ENCODE assay signal across 30 mouse cellular contexts in the genomic region with DNA sequence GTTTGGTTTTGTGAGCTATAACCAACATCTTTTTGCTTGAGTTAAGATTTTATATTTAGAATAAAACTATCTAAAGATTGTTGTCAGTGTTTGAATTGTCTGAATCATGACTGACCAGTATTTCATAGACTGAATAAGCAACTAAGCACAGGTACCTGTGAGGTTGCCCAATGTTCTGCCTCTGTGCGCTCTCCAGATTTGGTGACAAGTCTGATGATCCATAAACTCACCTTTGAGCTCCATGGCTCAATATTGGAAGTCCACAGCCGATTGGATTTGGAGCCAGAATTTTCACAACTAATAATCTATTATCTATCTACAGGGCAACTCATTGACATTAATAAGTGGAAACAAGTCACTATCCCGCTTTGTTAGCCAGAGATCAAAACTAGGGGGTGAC.
"Had no signal": no experiment of that assay in that cellular context is flagged by ENCODE, and none has a peak within 500 bp of the region (broad histone marks: within the 10 kb centered on the region; RNA-seq: fewer than 3 reads in every experiment).

No protein-coding gene starts in this region.

- ATAC-seq: liver, embryonic 12.5 days; lung, postnatal 0 days; midbrain, embryonic 13.5 days; midbrain, embryonic 15.5 days; midbrain, embryonic 16.5 days had no signal

- H3K4me1 ChIP-seq: limb, embryonic 12.5 days; limb, embryonic 13.5 days; limb, embryonic 15.5 days; liver, embryonic 12.5 days; liver, embryonic 13.5 days; liver, embryonic 15.5 days; lung, embryonic 15.5 days; megakaryocyte, embryonic 14.5 days; midbrain, embryonic 10.5 days; midbrain, embryonic 12.5 days; midbrain, embryonic 13.5 days; midbrain, embryonic 15.5 days; neural tube, embryonic 12.5 days had no signal

- H3K36me3 ChIP-seq: limb, embryonic 10.5 days; limb, embryonic 12.5 days; limb, embryonic 13.5 days; limb, embryonic 15.5 days; liver, embryonic 12.5 days; liver, embryonic 13.5 days; liver, embryonic 15.5 days; lung, embryonic 15.5 days; midbrain, embryonic 10.5 days; midbrain, embryonic 12.5 days; midbrain, embryonic 13.5 days; midbrain, embryonic 15.5 days; neural tube, embryonic 12.5 days had no signal

- H3K9me3 ChIP-seq: limb, embryonic 10.5 days; limb, embryonic 12.5 days; limb, embryonic 13.5 days; limb, embryonic 15.5 days; liver, embryonic 12.5 days; liver, embryonic 13.5 days; liver, embryonic 15.5 days; lung, embryonic 15.5 days; midbrain, embryonic 10.5 days; midbrain, embryonic 12.5 days; midbrain, embryonic 13.5 days; midbrain, embryonic 15.5 days; neural tube, embryonic 12.5 days had no signal

- H3K4me3 ChIP-seq: left cerebral cortex, adult 2 months; limb, embryonic 10.5 days; limb, embryonic 12.5 days; limb, embryonic 13.5 days; limb, embryonic 15.5 days; liver, embryonic 12.5 days; liver, embryonic 13.5 days; liver, embryonic 15.5 days; lung, embryonic 15.5 days; megakaryocyte, embryonic 14.5 days; midbrain, embryonic 10.5 days; midbrain, embryonic 12.5 days; midbrain, embryonic 13.5 days; midbrain, embryonic 15.5 days; myocyte; neural tube, embryonic 12.5 days had no signal

- H3K4me2 ChIP-seq: limb, embryonic 12.5 days; limb, embryonic 13.5 days; limb, embryonic 15.5 days; liver, embryonic 12.5 days; liver, embryonic 13.5 days; liver, embryonic 15.5 days; lung, embryonic 14.5 days; lung, embryonic 15.5 days; midbrain, embryonic 11.5 days; midbrain, embryonic 12.5 days; midbrain, embryonic 13.5 days; midbrain, embryonic 15.5 days; neural tube, embryonic 12.5 days had no signal

- H3K27me3 ChIP-seq: limb, embryonic 12.5 days; limb, embryonic 13.5 days; limb, embryonic 15.5 days; liver, embryonic 12.5 days; liver, embryonic 13.5 days; liver, embryonic 15.5 days; lung, embryonic 15.5 days; megakaryocyte, embryonic 14.5 days; midbrain, embryonic 12.5 days; midbrain, embryonic 13.5 days; midbrain, embryonic 15.5 days; neural tube, embryonic 12.5 days had no signal

- DNase-seq: left cerebral cortex, postnatal 4 days; liver, embryonic 13.5 days; lung, adult 18-20 months; lung, adult 2 months; lung, embryonic 14.5 days; lung, postnatal 10 days; lung, postnatal 14 days; lung, postnatal 36 days; lung, postnatal 4 days; midbrain, embryonic 14.5 days had no signal

- H3K9ac ChIP-seq: limb, embryonic 12.5 days; limb, embryonic 13.5 days; limb, embryonic 15.5 days; liver, embryonic 12.5 days; liver, embryonic 13.5 days; liver, embryonic 14.5 days; liver, embryonic 15.5 days; lung, embryonic 14.5 days; lung, embryonic 15.5 days; midbrain, embryonic 12.5 days; midbrain, embryonic 13.5 days; midbrain, embryonic 15.5 days; neural tube, embryonic 12.5 days had no signal

- H3K27ac ChIP-seq: left cerebral cortex, adult 2 months; limb, embryonic 10.5 days; limb, embryonic 12.5 days; limb, embryonic 13.5 days; limb, embryonic 15.5 days; liver, embryonic 12.5 days; liver, embryonic 13.5 days; liver, embryonic 14.5 days; liver, embryonic 15.5 days; lung, embryonic 15.5 days; macrophage; midbrain, embryonic 10.5 days; midbrain, embryonic 12.5 days; midbrain, embryonic 13.5 days; midbrain, embryonic 15.5 days; neural tube, embryonic 12.5 days had no signal
